Comparison of ENCODE assay signal across 8 mouse cellular contexts in the genomic region with DNA sequence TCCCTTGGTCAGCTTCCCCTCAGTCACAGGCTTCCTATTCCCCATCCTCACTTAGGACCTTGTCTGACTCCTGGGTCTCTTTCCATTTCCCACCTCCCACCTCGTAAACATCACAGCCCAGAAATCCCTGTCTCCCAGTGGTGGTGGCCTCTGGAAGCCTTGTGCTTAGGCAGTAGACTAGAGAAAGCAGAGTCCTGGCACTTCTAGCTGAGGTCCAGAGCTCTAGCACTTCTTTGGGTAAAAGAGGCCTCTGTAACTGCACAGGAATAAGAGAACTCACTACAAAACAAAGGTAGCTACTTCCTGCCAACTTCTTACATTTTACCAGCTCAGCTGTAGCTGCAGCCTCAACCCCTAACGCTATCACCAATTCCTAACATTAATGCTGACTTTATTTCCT. TPM values are rescaled to one million over a fixed set of nuclear protein-coding genes. Genes with fewer than 3 reads are reported as not detected.
DNase-seq lines count a peak whose midpoint lies in the region; ATAC-seq and TF ChIP-seq lines count a peak whose summit lies in the region.

No protein-coding gene starts in this region.

- H3K4me2 ChIP-seq in liver, embryonic 13.5 days: peak overlapping the region; percentile 89

- H3K9ac ChIP-seq in liver, embryonic 13.5 days: peak overlapping the region; percentile 89

- H3K36me3 ChIP-seq in thymus, adult 2 months (ENCODE audit: control insufficient read depth, insufficient read depth, low read length): peaks cover 13% of the 10 kb centered on the region
- peaks cover 37% of the 10 kb centered on the region for H3K36me3 ChIP-seq in liver, embryonic 13.5 days

- no peak for TF ChIP-seq CTCF in cerebellum, adult 2 months (IDR thresholded peaks at IDR 0.05; ENCODE audit: borderline replicate concordance, insufficient read depth, low read depth, low read length)
- no peak for TF ChIP-seq CTCF in thymus, adult 2 months (IDR thresholded peaks at IDR 0.05; ENCODE audit: borderline replicate concordance, control insufficient read depth, extremely low read depth, insufficient read depth, low read length, poor library complexity)

- H3K4me3 ChIP-seq in cerebellum, adult 2 months (replicated peaks; ENCODE audit: insufficient read depth, low read depth, low read length): peak overlapping the region; percentile 37
- H3K4me3 ChIP-seq in thymus, adult 2 months (ENCODE audit: control insufficient read depth, insufficient read depth, low read length): peak overlapping the region; percentile 56
- H3K4me3 ChIP-seq in liver, embryonic 13.5 days (replicated peaks): peak overlapping the region; percentile 72

- no peaks in the 10 kb centered on the region for H3K9me3 ChIP-seq in liver, embryonic 13.5 days (replicated peaks)

- no peak for ATAC-seq in liver, embryonic 13.5 days (ENCODE audit: low read depth)

- intact Hi-C loops in gastrocnemius, postnatal 14 days (cut with DNase I; ENCODE audit: low total_unique reads): no loop called here

- H3K27me3 ChIP-seq in cerebellum, adult 2 months (ENCODE audit: control insufficient read depth, insufficient read depth, low read length): no peaks in the 10 kb centered on the region
- H3K27me3 ChIP-seq in thymus, adult 2 months (ENCODE audit: control insufficient read depth, insufficient read depth, low read length): no peaks in the 10 kb centered on the region
- no peaks in the 10 kb centered on the region for H3K27me3 ChIP-seq in liver, embryonic 13.5 days

- TF ChIP-seq POLR2A in cerebellum, adult 2 months (IDR thresholded peaks at IDR 0.05; ENCODE audit: borderline replicate concordance, insufficient read depth, low read length): no peak
- no peak for TF ChIP-seq POLR2A in thymus, adult 2 months (IDR thresholded peaks at IDR 0.05; ENCODE audit: control insufficient read depth, extremely low read depth, insufficient read depth, low read length, poor library complexity)

- peaks cover 19% of the 10 kb centered on the region for H3K4me1 ChIP-seq in cerebellum, adult 2 months (ENCODE audit: control insufficient read depth, insufficient read depth, low read length)
- H3K4me1 ChIP-seq in thymus, adult 2 months (replicated peaks; ENCODE audit: control insufficient read depth, insufficient read depth, low read length): peaks cover 38% of the 10 kb centered on the region
- H3K4me1 ChIP-seq in liver, embryonic 13.5 days (replicated peaks): peaks cover 64% of the 10 kb centered on the region

- DNase-seq in cerebellum, adult 2 months: no peak
- DNase-seq in cerebellum, postnatal 25 days: no peak
- peak; percentile 18 for DNase-seq in thymus, adult 2 months
- no peak for DNase-seq in thymus, adult 18-20 months
- no peak for DNase-seq in liver, embryonic 13.5 days
- DNase-seq in thymus, postnatal 4 days: peak; percentile 24
- no peak for DNase-seq in gastrocnemius, postnatal 14 days
- no peak for DNase-seq in frontal cortex, adult 2 months (ENCODE audit: extremely low spot score in 1 of 2, low spot score in 1 of 2)

- no peak overlapping the region for H3K27ac ChIP-seq in cerebellum, adult 2 months (ENCODE audit: insufficient read depth, low read length)
- H3K27ac ChIP-seq in thymus, adult 2 months (ENCODE audit: control insufficient read depth, insufficient read depth, low read length): peak overlapping the region; percentile 93
- peak overlapping the region; percentile 99 for H3K27ac ChIP-seq in liver, embryonic 13.5 days

- 33% methylated on average over 2 of the region's 2 CpGs for WGBS in cerebellum, adult 2 months
- WGBS in thymus, adult 2 months: 2% methylated on average over 2 of the region's 2 CpGs
- 4% methylated on average over 2 of the region's 2 CpGs for WGBS in liver, embryonic 13.5 days (ENCODE audit: insufficient replicate concordance)

RNA-seq across cellular contexts. Expression of a gene that starts 1.2 kb away (rescaled TPM):
- polyA plus RNA-seq in cerebellum, adult 2 months (2012; rRNA removed): 70.4 and 71.2 TPM in 2 replicates
- polyA plus RNA-seq in thymus, adult 2 months (2012; rRNA removed): 64.6 and 80.2 TPM in 2 replicates
- 20.6 and 21.9 TPM in 2 replicates for polyA plus RNA-seq in liver, embryonic 13.5 days (2015; fragmentation: Nextera tagmentation; extraction: Ambion mirVana)
- total RNA-seq in gastrocnemius, postnatal 14 days (2021): 10 to 100 TPM; 38.7 to 45.6 TPM
- polyA plus RNA-seq in frontal cortex, adult 2 months (2012; rRNA removed): 59.9 and 78.4 TPM in 2 replicates

RNA-seq across cellular contexts. Expression of a gene that starts 1.5 kb away (rescaled TPM):
- 48.8 and 53.9 TPM in 2 replicates for polyA plus RNA-seq in cerebellum, adult 2 months (2012; rRNA removed)
- polyA plus RNA-seq in thymus, adult 2 months (2012; rRNA removed): 225 and 254 TPM in 2 replicates
- polyA plus RNA-seq in liver, embryonic 13.5 days (2015; fragmentation: Nextera tagmentation; extraction: Ambion mirVana): 38.6 and 42.4 TPM in 2 replicates
- 10 to 100 TPM; 67.6 to 77.4 TPM for total RNA-seq in gastrocnemius, postnatal 14 days (2021)
- polyA plus RNA-seq in frontal cortex, adult 2 months (2012; rRNA removed): 42.4 and 43.2 TPM in 2 replicates

RNA-seq across cellular contexts. Expression of a gene that starts 17.5 kb away (rescaled TPM):
- 30.3 and 39.2 TPM in 2 replicates for polyA plus RNA-seq in cerebellum, adult 2 months (2012; rRNA removed)
- polyA plus RNA-seq in thymus, adult 2 months (2012; rRNA removed): 99.6 and 114 TPM in 2 replicates
- 13.8 and 15.1 TPM in 2 replicates for polyA plus RNA-seq in liver, embryonic 13.5 days (2015; fragmentation: Nextera tagmentation; extraction: Ambion mirVana)
- total RNA-seq in gastrocnemius, postnatal 14 days (2021): 10 to 100 TPM; 21.9 to 22.3 TPM
- polyA plus RNA-seq in frontal cortex, adult 2 months (2012; rRNA removed): 35.5 and 39.6 TPM in 2 replicates

RNA-seq across cellular contexts. Expression of a gene that starts 17.7 kb away (rescaled TPM):
- 79.8 and 80.0 TPM in 2 replicates for polyA plus RNA-seq in cerebellum, adult 2 months (2012; rRNA removed)
- polyA plus RNA-seq in thymus, adult 2 months (2012; rRNA removed): 85.4 and 87.0 TPM in 2 replicates
- 16.5 and 18.1 TPM in 2 replicates for polyA plus RNA-seq in liver, embryonic 13.5 days (2015; fragmentation: Nextera tagmentation; extraction: Ambion mirVana)
- 1 to 10 TPM; 5.1 to 6.2 TPM for total RNA-seq in gastrocnemius, postnatal 14 days (2021)
- polyA plus RNA-seq in frontal cortex, adult 2 months (2012; rRNA removed): 85.8 and 91.4 TPM in 2 replicates

RNA-seq across cellular contexts. Expression of a gene that starts 23.3 kb away (rescaled TPM):
- not detected in 2 replicates for polyA plus RNA-seq in cerebellum, adult 2 months (2012; rRNA removed)
- not detected in 2 replicates for polyA plus RNA-seq in thymus, adult 2 months (2012; rRNA removed)
- 0.60 TPM in 1 of 2 replicates, not detected in the other for polyA plus RNA-seq in liver, embryonic 13.5 days (2015; fragmentation: Nextera tagmentation; extraction: Ambion mirVana)
- under 1 TPM in 1 of 2 experiments, not detected in 1; 0.29 TPM for total RNA-seq in gastrocnemius, postnatal 14 days (2021)
- polyA plus RNA-seq in frontal cortex, adult 2 months (2012; rRNA removed): not detected in 2 replicates

Comparison
In these comparisons a context has a peak if more than half of its experiments do, and no peak if none do; other contexts are left out.
1. DNase-seq: peak in thymus, adult 2 months (single experiment) and thymus, postnatal 4 days (single experiment); none in cerebellum, adult 2 months (0 of 2), cerebellum, postnatal 25 days (0 of 2), thymus, adult 18-20 months (0 of 2), liver, embryonic 13.5 days (single experiment), gastrocnemius, postnatal 14 days (single experiment) and frontal cortex, adult 2 months (0 of 2).
2. Peak in every context shown above with its lines, with median percentiles within 50 percentile points of each other: H3K4me3 ChIP-seq.